Mouse (Mus musculus) lung, adult 2 months (tissue): ENCODE measurements around the gene Jrkl.

Source experiments
- CTCF ChIP-seq: fragments of 200-500 bp; IDR thresholded peaks from 2 replicates; pipeline ENCODE4 v1.5.1; 2011; ENCODE audit warnings: mild to moderate bottlenecking, low read length, control low read depth; ENCODE audit not compliant: insufficient read depth
- POLR2A ChIP-seq: fragments of 200-500 bp; IDR thresholded peaks from 2 replicates; pipeline ENCODE4 v1.6.1; 2011; ENCODE audit warnings: low read depth, mild to moderate bottlenecking, control low read depth, low read length, borderline replicate concordance; ENCODE audit errors: extremely low read depth

DNA sequence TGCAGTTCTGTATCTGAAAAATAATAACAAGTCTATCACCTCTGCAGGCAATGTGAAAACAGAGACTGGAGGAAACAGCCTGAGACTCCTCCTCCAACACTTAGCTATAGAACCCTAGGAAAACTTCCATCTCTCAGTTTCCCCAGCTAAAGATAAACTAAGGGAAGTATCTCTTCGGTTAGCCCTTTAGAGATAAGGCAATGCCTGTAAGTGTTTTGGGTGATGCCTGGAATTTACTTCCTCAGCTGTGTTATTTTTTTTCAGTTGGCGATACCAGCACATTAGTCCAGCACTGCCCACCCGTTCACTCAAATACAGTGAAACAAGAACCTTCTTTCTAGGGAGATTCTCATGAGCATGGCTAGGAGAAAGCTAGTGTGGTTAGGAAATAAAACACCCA is 15.4 kb upstream of the Jrkl start:
- TF ChIP-seq CTCF: no peak
- TF ChIP-seq POLR2A: no peak
